Mouse (Mus musculus) layer of hippocampus, adult 2 months (tissue): ENCODE measurements at regions not wholly inside any gene's neighbourhood (a gene's known extent, or its start where the extent isn't known, plus 50 kb on each side); places are given as distances from the start of the nearest gene placed in this dataset.

ENCODE experiments used
- DNase-seq, 2 experiments: peaks; one replicate each; pipeline ENCODE4 v3.0.0; 2022; ENCODE audit warnings: low spot score in 2 of 2
- H3K27ac ChIP-seq: fragments of 200-600 bp; 2 replicates; pipeline ENCODE4 v1.8.1; 2022
- H3K4me3 ChIP-seq: fragments of 200-600 bp; 2 replicates; pipeline ENCODE4 v1.8.1; 2022; ENCODE audit warnings: mild to moderate bottlenecking
- CTCF ChIP-seq: fragments of 200-600 bp; conservative IDR thresholded peaks from 2 replicates; pipeline ENCODE4 v1.8.1; 2022; ENCODE audit warnings: antibody characterized with exemption, mild to moderate bottlenecking, moderate library complexity

GRCm38 (mm10) chr2:160152101-160152500 is 181.9 kb downstream of the Gm826 start:
- TF ChIP-seq CTCF, result no peak
- peak in 1 of 2 experiments; percentile 3 for DNase-seq
- H3K27ac ChIP-seq, result no peak overlapping the region
- no peak overlapping the region for H3K4me3 ChIP-seq

GRCm38 (mm10) chr2:160148936-160149335 is 185.0 kb downstream of the Gm826 start:
- DNase-seq, result no peak
- H3K4me3 ChIP-seq, result no peak overlapping the region
- no peak overlapping the region for H3K27ac ChIP-seq
- no peak for TF ChIP-seq CTCF

GRCm38 (mm10) chr2:160148516-160148915 is 185.4 kb downstream of the Gm826 start:
- no peak for TF ChIP-seq CTCF
- Histone ChIP-seq H3K27ac (no peak overlapping the region), H3K4me3 (no peak overlapping the region)
- no peak for DNase-seq

- TF ChIP-seq CTCF, result no peak
- no peak for DNase-seq
- no peak overlapping the region for H3K4me3 ChIP-seq
- H3K27ac ChIP-seq, result no peak overlapping the region
Measured at GRCm38 (mm10) chr2:160148031-160148430, 185.9 kb downstream of the Gm826 start.

GRCm38 (mm10) chr2:160140166-160140740 is 193.7 kb downstream of the Gm826 start:
- TF ChIP-seq CTCF, result no peak
- DNase-seq, result no peak
- no peak overlapping the region for H3K4me3 ChIP-seq
- no peak overlapping the region for H3K27ac ChIP-seq

GRCm38 (mm10) chr2:160138091-160138490 is 195.9 kb downstream of the Gm826 start:
- H3K4me3 ChIP-seq, result no peak overlapping the region
- no peak for TF ChIP-seq CTCF
- no peak overlapping the region for H3K27ac ChIP-seq
- no peak for DNase-seq

- no peak overlapping the region for H3K27ac ChIP-seq
- DNase-seq, result no peak
- TF ChIP-seq CTCF, result no peak
Measured at GRCm38 (mm10) chr2:160131797-160132196, 202.2 kb downstream of the Gm826 start.

GRCm38 (mm10) chr2:160131386-160131785 is 202.6 kb downstream of the Gm826 start:
- no peak overlapping the region for H3K4me3 ChIP-seq
- DNase-seq, result no peak
- no peak for TF ChIP-seq CTCF
- no peak overlapping the region for H3K27ac ChIP-seq

More at GRCm38 (mm10) chr2:160131797-160132196, 202.2 kb downstream of the Gm826 start:
- H3K4me3 ChIP-seq, result no peak overlapping the region

- H3K27ac ChIP-seq, result no peak overlapping the region
- H3K4me3 ChIP-seq, result no peak overlapping the region
- no peak for TF ChIP-seq CTCF
- DNase-seq, result no peak
Measured at GRCm38 (mm10) chr2:160117148-160117547, 216.8 kb downstream of the Gm826 start.

GRCm38 (mm10) chr2:160111176-160111692 is 222.7 kb downstream of the Gm826 start:
- TF ChIP-seq CTCF, result no peak
- Histone ChIP-seq H3K4me3 (no peak overlapping the region), H3K27ac (no peak overlapping the region)
- no peak for DNase-seq

GRCm38 (mm10) chr2:160093078-160093477 is 240.9 kb downstream of the Gm826 start:
- no peak for TF ChIP-seq CTCF

GRCm38 (mm10) chr2:160085999-160086398 is 248.0 kb downstream of the Gm826 start:
- Histone ChIP-seq H3K4me3 (no peak overlapping the region), H3K27ac (no peak overlapping the region)
- DNase-seq, result no peak
- TF ChIP-seq CTCF, result no peak

More at GRCm38 (mm10) chr2:160093078-160093477, 240.9 kb downstream of the Gm826 start:
- Histone ChIP-seq H3K4me3 (no peak overlapping the region), H3K27ac (no peak overlapping the region)
- no peak for DNase-seq

- Histone ChIP-seq H3K27ac (no peak overlapping the region), H3K4me3 (no peak overlapping the region)
- TF ChIP-seq CTCF, result no peak
- no peak for DNase-seq
Measured at GRCm38 (mm10) chr2:160083674-160084073, 250.3 kb downstream of the Gm826 start.

GRCm38 (mm10) chr2:160082106-160082653 is 251.8 kb downstream of the Gm826 start:
- Histone ChIP-seq H3K27ac (no peak overlapping the region), H3K4me3 (no peak overlapping the region)
- DNase-seq, result no peak
- no peak for TF ChIP-seq CTCF

- no peak for DNase-seq
- no peak overlapping the region for H3K4me3 ChIP-seq
- no peak for TF ChIP-seq CTCF
Measured at GRCm38 (mm10) chr2:160075694-160076093, 258.3 kb downstream of the Gm826 start.

More at GRCm38 (mm10) chr2:160075694-160076093, 258.3 kb downstream of the Gm826 start:
- H3K27ac ChIP-seq, result no peak overlapping the region
